Mouse (Mus musculus): ENCODE measurements at regions not wholly inside any gene's neighbourhood (a gene's known extent, or its start where the extent isn't known, plus 50 kb on each side); places are given as distances from the start of the nearest gene placed in this dataset.

DNA sequence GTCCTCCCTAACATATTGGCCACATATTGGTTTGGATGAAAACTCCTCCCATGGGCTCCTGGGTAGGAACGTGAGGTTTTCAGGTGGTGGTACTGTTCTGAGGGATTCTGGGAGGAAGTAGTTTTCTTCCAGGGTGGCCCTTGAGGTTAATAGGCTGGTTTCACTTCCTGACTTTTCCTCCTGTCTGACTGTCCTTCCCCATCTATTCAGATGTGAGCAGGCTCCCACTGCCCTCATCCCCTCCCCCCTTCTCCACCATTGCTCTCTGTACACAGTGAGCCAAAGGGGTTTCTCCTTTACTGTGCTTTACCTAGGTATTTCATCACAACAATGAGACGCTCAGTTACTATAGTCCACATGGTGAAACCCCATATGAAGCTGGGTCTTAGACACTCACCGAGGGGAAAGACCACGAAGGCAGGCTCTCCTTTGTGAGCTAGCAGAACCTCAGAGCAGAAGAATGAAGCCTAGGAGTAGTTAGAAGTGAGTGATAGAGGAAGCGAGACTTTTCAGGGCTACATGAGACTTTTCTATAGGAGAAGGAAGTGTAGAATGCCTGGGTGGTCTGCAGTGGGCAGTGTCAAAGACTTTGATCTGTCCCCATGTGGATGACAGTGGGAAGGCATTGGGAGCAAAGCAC lies 135.3 kb downstream of the Cd83 start:
- no peak for DNase-seq

DNA sequence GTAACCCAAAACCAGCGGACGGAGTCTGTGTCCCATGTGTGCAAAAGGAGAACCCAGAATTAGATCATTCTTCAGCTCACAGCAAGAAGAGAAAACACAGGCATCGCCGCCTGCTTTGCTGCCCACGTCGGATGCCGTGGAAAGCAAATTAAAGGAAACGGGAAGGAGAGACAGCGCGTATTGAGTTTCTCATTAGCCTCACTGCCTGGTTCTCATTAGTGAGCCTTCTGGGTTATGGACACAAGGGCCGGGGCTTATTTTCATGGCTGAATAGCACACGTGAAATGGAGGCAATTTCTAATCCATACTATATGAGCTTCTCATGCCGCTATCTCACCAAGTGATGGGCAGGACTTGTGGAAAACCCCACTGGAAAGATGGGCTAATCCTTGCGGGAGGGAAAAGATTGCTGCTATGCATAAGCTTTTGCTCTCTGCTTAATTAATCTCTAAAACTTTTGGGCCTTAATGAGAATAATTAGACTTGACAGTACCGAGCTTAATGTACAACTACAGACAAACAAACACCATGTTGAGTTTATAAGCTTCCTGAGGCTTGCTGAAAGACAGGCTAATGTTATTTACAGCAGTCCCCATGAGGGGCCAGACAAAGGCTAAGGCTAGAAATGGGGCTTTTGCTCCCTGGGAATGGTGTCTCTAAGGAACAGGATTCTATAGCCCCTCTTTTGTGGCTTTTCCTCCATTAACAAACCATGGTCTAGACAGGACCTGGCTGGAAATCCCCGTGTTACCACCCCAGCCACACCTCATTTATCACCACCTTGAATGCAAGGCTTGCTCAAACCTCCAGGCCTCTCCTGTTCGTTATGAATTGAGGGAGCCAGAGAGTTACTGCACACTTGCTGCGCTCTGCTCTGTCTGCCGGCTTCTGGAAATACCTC lies 145.8 kb downstream of the Cd83 start:
- DNase-seq = no peak

GRCm38 (mm10) chr13:43932946-43933345 lies 148.4 kb downstream of the Cd83 start:
- no peak for DNase-seq

GRCm38 (mm10) chr13:43935284-43935683 lies 150.7 kb downstream of the Cd83 start:
- no peak for DNase-seq

- DNase-seq = no peak
Measured at GRCm38 (mm10) chr13:43936504-43936903, 151.9 kb downstream of the Cd83 start.

DNA sequence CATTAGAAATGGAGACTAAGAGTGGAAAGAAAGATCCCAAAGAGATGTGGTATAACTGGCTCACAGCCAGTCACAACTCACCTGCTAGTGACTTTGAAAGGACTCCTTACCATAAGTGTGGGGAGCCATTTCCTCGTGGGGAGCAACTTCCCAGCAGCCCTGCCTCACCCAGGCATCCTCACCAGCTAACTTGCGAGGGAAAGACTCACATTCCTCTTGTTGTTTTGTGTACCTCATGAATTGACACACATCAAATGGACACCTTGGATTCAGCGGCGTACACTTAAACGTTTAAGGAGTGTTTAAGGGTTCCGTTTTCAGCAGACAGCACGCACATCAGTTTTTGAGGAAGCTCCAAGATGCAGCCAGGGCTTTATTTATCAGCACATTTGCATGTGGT lies 154.0 kb downstream of the Cd83 start:
- no peak for DNase-seq

- DNase-seq = no peak
Measured at GRCm38 (mm10) chr13:43939375-43939774, 154.8 kb downstream of the Cd83 start.

DNA sequence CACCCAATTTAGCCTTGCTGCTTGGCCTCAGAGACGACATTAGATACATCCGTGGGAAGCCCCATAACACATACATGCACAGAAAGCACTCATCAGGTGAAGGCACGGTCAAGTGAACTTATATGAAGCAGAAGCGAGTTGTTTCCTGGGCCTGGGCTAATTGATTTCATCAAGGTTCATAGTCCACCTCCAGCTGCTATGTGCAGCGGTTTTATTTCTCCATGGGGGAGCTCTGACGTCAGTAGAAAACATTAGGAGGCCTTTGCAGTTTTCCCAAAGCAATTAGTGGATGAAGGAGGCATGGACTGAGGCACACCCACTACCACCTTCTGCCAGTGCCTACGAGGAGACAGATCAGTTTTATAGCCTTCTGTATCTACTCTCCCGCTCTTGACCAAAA lies 157.2 kb downstream of the Cd83 start:
- no peak for DNase-seq

GRCm38 (mm10) chr13:43948606-43949005 lies 164.0 kb downstream of the Cd83 start:
- no peak for DNase-seq

DNA sequence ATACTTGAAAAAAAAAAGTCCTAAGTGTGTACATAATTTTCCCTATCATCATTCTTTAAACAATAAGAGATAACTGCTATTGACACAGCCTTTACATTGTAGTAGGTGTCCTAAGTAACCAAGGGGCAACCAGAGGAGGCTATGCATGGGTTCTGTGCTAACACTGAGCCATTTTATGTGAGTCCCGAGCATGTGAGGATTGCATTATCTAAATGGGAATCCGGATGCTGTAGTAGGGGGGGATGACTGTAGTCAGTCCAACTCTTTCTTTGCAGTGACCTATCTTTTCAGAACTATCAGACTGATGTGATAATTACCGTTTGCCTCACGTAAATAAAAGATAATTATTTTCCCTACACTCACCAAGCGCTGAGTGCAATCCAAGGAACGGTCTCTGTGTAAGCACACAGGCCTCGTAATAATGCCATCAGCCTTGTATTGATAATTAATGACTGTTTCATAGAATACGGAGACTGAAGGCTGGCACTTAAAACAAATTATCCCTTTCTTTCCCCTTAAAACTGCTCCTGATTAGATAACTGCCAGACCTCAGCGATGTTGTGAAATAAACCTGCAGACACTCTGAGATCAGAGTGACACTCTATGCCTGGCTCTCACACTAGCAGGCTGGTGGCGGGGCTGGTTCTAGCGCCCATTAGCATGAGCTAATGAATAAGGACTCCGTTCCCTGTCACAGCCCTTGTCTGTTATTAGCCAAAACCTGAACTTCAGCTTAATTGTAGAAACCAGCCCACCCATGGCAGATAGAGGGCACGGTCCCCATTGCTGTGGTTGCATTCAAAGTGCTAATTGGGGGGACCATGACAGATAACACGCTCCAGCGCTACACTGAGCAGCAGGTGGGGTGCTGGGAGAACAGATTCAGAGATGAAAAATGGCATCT lies 165.4 kb downstream of the Cd83 start:
- no peak for DNase-seq

- DNase-seq = no peak
Measured at GRCm38 (mm10) chr13:43952491-43952890, 167.9 kb downstream of the Cd83 start.

DNA sequence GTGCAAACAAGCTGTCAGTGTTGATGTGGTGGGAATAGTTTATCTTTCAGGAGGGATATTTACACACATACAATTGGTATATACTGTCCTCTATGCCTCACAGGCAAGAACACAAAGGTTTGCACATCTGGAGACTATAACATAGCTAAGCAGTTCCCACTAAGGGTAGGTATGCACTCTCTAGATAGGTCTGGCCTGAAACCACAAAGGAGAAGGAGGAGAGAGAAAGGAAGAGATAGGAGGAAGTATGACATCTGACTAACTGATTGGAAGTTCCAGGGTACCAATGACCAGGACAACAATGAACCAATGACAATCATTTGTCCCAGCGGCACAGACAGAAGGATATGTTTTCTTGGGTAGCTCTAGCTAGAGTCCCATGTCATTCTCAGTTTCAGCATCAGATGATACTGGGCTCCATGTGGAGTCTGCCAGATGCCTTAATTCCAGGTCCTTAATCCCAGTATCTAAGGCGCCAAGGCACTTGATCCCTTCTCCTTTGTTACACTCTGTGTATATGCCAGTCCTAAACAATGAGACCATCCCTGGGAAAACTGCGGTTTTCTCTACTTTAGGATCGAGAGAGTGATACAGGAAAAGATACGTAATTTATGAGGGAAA lies 168.5 kb downstream of the Cd83 start:
- DNase-seq = no peak

DNA sequence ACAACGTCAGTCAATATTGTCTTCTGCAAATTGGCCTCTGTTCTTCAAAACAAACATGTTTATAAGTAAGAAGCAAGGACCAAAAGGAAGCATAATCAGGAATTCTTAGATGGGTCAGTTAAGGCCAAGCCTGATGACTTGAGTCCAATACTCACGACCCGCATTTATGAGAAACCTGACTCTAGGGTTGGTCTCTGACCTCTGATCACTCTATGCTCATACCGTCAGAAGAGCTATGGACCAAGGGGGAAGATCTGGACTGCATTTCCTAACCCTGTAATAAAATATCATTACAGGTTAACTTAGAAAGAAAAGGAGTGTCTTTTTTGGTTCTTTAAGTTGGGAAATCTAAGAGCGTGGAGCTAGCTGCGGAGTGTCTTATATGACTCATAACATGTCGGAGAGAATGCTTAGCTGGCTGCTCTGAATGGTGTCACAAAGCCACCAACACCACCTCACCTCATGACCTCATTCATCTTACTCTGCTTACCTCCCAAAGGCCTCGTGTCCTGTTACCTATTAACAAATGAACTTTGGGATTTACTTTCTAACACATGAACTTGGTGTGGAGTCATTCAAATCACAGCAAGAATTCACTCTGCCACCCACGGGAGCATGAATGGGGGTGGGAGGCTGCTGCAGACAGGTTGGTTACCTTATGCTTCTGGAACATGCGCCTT lies 170.3 kb downstream of the Cd83 start:
- no peak for DNase-seq

- DNase-seq = no peak
Measured at GRCm38 (mm10) chr13:43957046-43957445, 172.5 kb downstream of the Cd83 start.

DNA sequence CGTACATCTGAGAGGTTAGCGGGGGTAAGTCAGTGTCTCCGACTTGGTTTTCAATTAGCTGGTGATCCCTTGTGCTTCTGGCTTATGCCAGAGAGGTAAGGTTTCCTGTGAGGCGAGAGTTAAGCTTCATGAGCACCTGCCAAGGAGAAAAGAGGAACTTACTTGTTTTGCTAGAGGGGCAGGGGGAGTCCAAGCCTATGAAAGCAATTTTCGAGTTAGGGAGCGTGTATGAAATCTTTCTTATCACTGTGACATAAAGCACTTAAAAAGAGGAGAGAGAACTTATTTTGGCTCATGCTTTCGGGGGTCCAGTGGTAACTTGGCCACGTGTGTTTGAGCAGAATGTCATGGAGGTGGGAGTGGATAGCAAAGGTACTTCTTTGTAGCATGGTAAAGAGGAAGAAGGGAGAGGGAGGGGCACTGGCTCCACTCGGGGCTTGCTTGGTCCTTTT lies 174.6 kb downstream of the Cd83 start:
- no peak for DNase-seq

DNA sequence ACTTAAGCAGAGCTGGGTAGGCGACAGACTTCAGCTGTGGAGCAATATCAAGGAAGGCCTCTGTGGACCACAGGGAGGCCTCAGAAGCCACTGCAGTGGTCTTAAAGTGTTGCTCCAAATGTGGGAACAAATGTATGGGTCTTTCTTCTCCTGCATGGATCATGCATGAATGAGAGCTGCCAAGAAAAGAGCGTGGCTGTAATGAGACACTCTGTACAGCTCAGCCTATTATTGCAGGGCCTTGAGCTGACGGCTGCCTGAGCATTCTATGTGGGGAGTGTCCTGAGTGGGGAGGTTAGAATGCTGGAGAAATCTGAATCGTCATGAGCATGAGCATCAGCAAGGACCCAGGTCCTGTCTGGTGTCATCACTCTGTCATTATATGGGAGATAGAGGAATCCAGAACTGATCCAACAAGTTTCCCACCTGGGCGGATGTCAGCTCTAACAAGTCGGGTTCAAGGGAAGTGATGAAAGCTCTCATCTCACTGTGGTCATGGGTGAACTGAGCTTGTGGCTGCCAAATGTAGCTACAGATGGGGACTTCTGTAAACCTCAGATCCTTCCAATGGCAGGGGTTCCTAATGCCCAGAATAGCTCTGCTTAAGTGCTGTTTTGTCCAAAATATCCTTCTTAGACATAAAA lies 176.6 kb downstream of the Cd83 start:
- no peak for DNase-seq

DNA sequence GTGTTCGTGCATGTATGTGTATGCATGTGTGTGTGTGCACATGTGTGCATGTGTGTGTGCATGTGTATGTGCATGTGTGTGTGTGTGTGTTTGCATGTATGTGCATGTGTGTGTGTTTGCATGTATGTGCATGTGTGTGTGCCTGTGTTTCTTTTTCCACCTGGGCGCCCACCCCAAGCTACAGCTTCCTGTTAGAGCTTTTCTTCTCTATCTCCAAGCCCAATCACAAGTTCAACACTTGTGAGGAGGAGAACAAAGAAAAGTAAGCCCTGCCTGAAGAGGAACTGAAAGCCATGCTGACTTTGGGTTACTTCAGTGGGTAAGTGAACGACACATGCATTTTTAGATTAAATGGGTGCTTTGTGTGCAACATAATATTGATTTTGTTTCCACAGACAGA lies 177.4 kb downstream of the Cd83 start:
- no peak for DNase-seq

- no peak for DNase-seq
Measured at GRCm38 (mm10) chr13:43963321-43963720, 178.7 kb downstream of the Cd83 start.

GRCm38 (mm10) chr13:43965256-43965905 lies 180.8 kb downstream of the Cd83 start:
- DNase-seq = no peak

DNA sequence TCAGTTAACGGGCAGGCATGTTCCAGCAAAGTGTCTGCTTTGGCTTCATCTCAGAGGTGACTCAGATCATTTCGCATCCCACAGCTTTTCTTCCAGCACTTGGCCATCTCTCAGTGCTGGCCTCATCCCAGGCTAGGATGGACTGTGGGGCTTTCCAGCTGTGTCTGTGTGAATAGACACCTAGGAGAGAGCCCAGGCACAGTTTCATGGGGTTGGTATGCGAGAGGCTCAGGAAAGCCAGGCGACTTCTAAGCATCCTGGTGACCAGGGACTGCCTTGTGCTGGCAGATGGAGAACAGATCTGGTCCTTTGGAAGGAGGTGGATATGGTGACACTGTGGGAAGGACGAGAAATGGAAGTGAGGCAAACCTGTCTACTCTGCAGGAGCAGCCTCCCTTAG lies 182.9 kb downstream of the Cd83 start:
- DNase-seq = peak; percentile 19 to 43

GRCm38 (mm10) chr13:43972906-43973305 lies 188.3 kb downstream of the Cd83 start:
- no peak for DNase-seq

Measured in cerebellum, adult 18-20 months (tissue).